Mouse (Mus musculus) testis, adult 2 months (tissue): Measurements from ENCODE around the gene Abcc1.

Source experiments
- CTCF ChIP-seq: fragments of 200-500 bp; IDR thresholded peaks from 2 replicates; pipeline ENCODE4 v1.5.1; 2012; ENCODE audit warnings: low read depth, mild to moderate bottlenecking, inconsistent platforms, low read length, moderate library complexity; ENCODE audit not compliant: control insufficient read depth, insufficient read depth, insufficient replicate concordance
- POLR2A ChIP-seq: fragments of 200-500 bp; IDR thresholded peaks from 2 replicates; pipeline ENCODE4 v1.6.1; 2012; ENCODE audit warnings: low read depth, mild to moderate bottlenecking, inconsistent platforms, low read length, moderate library complexity; ENCODE audit not compliant: control insufficient read depth

DNA sequence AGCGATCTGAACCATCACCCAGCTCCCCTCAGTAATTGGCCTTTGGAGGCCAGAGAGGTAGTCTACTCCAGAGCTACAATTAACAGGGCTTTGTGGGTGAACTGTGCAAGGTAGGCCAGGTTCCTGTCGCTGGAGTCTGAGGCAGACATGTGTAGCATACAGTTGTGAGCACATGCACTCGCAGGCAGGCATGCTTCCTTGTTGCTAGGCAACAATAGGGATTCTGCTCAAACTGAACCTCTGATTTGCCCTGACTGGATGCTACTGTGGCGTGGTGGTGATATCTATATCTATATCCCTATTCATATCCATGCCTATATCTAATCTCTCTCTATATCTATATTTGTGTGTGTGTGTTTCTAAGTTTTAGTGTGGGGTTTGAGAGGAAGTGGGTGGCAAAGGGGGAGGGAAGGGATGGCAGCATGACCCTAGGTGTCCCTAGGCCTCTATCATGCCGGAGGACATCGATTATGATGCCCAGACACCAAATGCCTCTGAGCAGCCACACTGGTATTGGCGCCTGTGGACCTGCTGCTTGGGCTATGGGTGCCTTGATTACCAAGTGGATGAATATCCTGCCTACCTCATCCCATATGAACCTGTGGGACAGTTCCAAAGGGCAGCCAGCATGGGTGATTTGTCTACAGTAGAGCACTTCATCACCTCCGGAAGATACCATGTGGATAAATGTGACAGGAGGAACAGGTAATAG is 140.4 kb downstream of the Abcc1 start:
- TF ChIP-seq CTCF (no peak), POLR2A (no peak)
